Mouse (Mus musculus) kidney, adult 9 months (tissue): ENCODE measurements at regions not wholly inside any gene's neighbourhood (a gene's known extent, or its start where the extent isn't known, plus 50 kb on each side); places are given as distances from the start of the nearest gene placed in this dataset.
A peak's percentile ranks its signal among the peaks of the same experiment; 100 is the strongest.

Source experiments
- DNase-seq: peaks from one replicate; pipeline ENCODE4 v3.0.0; 2022

DNA sequence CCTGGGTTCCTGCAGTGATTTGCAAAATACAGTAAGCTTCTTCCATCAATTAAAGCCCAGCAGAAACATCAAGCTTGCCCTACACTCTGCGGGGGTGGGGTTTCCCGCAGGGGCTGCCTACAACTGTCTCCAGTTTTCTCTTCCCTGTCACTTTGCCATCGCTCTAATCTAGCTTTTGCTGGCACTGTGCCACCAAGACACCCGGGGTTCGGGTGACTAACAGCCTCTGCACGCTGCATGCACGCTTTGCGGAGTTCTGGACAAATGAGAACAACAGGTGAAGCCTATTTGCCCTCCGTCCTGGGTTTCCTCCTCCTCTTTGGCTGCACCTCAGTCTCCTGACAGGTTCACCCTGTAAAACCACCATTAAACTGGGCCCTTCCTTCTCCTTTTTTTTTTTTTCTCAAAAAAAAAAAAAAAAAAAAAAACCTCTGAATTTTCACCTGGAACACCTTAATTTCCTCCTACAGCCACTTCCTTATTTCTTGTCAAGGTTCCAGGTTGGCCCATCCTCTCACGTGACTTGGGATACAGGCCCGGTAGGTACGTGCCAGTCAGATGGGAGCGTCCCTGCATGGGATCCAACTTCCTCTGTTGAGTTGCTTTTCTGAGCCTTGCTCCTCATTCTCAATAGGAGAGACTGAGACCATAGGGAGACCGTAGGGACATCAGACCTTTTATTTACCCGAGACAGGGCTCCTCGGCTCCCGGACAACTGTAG lies 262.7 kb downstream of the Gadd45g start:
- DNase-seq = no peak

DNA sequence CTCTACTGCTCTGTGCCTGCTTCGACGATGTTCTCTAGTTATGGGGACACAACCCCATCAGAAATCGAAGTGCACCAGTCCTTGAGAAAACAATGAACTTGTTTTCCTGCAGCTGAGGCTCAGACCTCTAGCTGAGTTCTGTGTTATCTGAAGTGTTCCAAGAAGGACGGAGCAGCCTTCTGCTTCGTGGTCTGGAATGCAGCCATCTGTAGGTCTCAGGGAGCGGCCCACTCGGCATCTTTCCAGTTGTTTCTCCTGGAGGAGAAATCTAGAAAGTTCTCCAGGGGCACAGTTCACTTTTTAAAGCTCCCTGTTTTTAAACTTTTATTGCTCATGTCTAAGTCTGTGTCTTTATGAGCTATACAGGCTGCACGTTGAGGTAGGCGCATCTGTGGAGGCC lies 264.3 kb downstream of the Gadd45g start:
- DNase-seq = no peak

- DNase-seq = no peak
Observed at GRCm38 (mm10) chr13:52113549-52113948, 267.1 kb downstream of the Gadd45g start.

GRCm38 (mm10) chr13:52114431-52114830 lies 268.0 kb downstream of the Gadd45g start:
- no peak for DNase-seq

DNA sequence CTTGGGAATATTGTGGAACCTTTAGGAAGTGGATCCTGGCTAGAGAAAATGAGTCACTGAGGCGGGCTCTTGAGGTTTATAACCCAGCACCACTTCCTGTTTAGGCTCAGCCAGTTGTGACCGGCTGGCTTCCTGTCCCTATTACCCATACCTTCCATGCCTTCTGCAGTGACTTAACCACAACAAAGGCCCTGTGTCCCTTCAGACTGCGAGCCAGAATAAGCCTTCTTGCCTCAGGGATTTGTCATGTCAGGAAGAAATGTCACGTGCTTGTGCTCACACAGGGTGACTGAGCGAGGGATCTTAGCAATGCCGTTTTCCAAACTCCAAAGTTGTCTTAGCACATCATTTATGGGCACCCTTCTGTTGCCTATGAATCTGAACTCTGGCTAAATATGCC lies 268.5 kb downstream of the Gadd45g start:
- no peak for DNase-seq

GRCm38 (mm10) chr13:52116241-52116640 lies 269.8 kb downstream of the Gadd45g start:
- no peak for DNase-seq

GRCm38 (mm10) chr13:52116756-52117155 lies 270.3 kb downstream of the Gadd45g start:
- DNase-seq = no peak

- no peak for DNase-seq
Observed at GRCm38 (mm10) chr13:52120795-52121194, 274.3 kb downstream of the Gadd45g start.

DNA sequence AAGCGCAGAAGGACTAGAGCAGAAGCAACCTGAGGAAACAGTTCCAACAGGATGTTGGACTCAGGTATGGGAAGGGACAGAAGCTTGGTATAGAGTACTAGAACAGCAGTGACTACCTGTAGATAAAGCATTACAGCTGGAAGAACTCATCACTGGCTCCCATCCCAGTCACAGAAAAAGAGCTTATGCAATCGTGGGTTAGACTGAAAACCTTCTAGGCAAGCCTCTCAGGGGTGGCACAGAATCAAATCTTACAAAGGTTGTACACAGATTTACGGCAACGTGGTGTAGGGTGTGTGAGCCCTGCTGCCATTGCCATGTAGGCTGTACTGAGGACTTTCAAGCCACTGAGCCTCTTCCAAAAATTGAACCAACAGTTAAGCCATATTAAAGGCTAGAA lies 278.6 kb downstream of the Gadd45g start:
- no peak for DNase-seq

DNA sequence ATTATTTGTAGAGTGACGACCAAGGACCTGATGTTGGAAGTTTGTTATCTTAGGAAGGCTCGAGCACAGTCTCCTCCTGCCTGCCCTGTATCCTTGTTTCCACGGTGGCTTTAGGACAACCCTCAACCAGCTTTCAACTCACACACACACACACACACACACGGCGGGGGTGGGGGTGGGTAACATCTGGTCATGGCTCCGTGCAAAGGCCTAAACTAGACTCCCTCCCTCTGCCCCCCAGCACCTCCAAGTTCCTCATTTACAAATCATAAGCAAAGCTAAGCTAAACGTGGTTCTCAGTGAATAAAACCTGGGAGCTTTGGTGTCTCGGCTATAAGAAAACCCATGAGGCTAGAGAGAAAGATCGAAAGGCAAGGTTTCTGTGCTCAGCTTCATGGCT lies 281.3 kb downstream of the Gadd45g start:
- no peak for DNase-seq

DNA sequence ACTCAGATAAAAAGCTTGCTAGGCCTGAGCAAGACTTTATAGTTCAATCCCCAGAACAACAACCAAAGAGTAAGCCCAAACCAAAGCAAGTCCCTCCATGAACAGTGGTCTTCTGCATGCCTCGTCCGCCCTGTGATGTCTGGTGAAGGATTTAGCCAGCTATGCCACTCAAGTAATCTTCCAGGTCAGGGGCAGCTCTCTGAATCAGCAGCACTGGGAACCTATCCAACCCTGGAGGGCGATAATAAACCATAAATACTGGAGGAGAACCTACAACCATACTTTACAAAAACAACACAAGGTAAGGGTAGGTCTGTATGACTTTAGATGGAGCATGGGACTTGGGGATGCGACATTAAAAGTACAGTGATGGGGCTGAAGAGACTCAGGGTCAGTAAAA lies 283.0 kb downstream of the Gadd45g start:
- DNase-seq = no peak

DNA sequence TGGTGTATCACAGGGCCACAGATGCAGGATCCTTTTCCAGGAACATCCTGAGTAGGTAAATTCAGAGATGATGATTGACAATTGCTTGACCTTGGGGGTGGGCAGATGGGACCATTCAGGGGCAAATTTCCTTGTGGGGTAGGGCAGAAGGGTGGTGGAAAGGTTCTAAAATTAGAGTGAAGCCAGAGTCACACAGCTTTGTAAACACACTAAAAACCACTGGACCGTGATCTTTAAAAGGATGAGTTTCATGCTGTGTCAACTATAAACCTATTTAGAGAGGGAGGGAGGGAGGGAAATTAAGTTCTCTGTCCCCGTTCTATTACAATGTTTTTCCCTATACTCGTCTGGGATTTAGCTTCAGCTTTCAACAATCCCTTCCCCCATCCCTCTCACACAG lies 286.7 kb downstream of the Gadd45g start:
- DNase-seq = no peak

DNA sequence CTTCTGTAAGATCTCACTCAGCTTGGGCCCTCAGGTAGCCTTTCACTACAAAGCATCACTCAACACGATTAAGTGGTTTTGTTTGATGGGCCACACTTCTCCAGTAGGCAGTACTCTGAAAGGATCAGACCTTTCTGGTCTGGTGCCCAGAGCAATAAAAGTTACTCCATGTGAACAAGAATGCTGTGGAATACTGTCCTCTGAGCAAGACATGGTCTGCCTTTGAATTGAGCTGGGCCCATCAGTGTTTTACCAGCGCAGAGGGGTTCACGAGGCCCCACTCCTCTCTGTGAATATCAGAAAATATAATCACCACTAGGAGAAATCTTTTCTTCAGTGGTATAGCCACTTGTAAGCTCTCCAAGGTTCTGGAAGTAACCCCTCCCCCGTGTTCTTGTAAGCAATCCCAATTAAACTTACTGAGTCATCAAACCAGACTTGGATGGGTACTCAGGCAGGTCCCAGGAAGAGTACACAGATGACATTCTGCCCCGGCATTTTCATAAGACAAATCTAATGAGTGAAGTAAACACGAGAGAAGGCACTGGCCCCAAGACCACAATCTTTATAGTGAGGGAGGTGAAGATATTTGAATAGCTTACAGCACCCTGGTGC lies 292.0 kb downstream of the Gadd45g start:
- DNase-seq = no peak

DNA sequence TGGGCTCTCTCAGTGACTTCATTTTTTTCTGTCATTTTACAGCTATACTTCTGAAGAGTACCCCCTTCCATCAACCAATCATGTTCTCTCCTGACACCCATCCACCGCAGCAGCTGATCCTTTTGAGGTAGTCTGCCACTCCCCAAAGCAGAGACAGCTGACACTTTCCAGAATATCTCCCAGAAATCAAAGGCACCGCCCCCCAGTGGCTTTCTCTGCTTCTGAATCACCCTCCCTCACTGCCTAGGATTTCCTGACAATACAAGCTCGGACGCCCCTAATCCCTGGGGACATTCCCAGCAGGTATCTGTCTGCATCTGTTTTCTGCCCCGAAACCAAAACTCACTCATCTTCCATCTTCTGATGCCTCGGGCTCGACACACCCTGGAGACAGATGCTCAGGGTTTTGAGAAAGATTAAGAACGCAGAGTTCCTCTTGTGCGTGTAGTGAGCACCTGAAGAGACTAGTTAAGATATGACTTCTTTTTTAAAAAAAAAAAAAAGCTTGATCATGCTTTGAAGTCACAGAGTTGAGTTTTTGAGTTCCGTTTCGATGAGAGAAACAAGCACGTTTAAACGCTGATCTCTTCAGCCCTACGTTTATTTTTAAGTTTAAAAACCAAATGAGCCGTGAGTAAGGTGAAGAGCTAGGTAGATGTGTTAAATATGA lies 292.8 kb downstream of the Gadd45g start:
- no peak for DNase-seq

DNA sequence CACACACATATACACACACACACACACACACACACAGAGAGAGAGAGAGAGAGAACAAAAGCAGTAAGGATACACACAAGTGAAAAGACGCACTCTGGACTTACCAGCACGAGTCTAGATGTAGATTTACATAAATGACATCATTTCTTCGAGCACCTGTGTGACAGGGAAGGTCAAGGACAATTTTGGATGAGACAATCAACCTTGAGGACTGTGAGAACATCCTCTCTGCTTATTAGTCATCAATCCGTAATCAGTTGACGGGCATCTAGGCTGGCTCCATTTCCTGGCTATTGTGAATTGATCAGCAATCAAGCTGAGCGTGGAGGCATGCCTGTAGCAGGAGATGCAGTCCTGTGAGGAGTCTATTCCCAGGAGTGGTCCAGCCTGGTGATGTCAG lies 293.7 kb downstream of the Gadd45g start:
- DNase-seq = no peak

- peak; percentile 19 for DNase-seq
Observed at GRCm38 (mm10) chr13:52144066-52144465, 297.6 kb downstream of the Gadd45g start.

DNA sequence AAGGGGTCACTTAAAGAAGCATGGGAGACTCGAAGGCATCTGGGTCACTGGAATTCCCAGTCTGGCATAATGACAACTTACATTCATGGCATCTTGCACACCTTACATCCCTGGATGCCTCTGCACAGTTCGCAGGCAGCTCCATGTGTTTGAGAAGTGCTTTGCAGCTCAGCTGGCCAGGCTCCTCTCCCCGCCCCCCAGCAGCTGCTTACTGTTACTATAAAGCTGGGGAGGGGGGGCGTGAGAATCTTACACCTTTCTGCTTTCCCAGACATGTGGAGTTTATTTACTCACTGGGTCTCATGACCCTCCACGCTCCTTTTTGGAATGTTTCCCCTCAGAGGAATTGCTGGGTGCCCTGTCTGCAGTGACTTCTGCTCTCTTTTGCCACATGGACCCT lies 299.4 kb downstream of the Gadd45g start:
- no peak for DNase-seq

DNA sequence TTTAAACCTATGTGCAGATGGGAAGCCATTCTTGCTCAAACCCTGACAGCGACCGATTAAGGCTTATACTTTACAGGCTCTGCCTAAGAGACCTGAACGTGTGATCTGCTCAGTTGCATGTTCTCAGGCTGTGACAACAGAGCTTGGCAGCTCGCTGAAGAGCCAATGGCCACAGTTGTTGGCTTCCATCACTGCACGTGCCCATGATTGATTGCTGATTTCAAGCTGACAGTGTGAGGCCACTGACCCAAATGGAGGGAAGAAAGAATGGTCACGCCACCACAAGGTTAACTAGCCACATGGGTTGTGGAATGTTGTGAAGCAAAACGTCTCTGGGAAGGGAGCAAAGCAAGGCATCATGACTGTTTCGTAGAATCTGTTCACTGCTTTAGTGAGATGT lies 303.8 kb downstream of the Gadd45g start:
- no peak for DNase-seq

- DNase-seq = peak; percentile 16
Observed at GRCm38 (mm10) chr13:52151777-52152176, 305.3 kb downstream of the Gadd45g start.

- no peak for DNase-seq
Observed at GRCm38 (mm10) chr13:52152221-52152620, 305.7 kb downstream of the Gadd45g start.

DNA sequence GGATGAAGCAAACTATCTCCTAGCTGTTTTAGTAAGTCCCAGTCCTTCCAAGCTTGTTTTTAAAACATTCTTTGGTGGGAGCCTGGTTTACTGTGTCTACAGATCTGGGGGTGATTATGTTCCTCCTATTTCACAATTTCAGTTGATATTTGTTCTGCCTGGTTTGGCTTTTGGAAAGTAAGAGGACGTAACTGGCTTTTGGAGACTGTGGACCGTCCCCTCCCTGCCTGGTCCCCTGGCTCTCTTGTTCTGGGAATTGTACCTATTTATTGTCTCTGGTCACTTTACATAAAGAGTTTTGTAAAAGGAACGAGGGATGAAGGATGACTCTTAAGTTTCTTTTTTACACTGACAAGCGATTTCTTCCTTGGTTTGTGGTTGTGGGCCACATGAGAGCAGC lies 306.6 kb downstream of the Gadd45g start:
- DNase-seq = no peak

GRCm38 (mm10) chr13:52153576-52153975 lies 307.1 kb downstream of the Gadd45g start:
- DNase-seq = peak; percentile 7

DNA sequence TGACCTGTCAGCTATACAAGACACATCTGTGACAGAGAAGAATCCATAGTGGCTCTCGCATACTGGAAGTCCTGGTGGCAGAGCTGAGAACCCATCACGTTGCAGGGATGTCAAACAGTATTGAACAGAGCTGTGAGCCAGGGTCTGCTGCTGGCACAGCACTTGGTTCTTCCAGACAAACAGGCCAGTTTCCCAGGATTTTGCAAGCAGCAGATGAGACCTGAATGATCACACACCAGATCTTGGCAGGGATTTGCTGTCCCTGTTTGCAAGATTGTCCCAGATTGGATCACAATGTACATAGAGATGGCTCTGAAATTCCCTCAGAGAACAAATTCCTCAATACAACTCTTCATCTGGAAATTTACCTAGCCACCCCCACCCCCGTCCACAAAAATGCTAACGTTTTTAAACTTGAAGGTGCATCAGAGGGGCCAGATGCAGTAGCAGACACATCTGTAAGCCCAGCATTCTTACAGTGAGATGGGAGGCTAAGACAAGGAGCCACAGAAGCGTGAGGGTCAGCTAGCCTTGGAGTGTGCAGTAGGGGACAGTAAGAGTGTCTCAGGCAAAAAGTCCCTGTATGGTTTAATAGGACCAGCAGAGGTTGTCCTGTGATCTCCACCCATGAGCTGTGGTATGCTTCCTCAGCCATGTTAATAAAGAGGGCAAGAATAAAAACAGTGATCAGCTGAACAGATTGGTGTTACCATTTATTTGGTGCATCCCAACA lies 307.8 kb downstream of the Gadd45g start:
- no peak for DNase-seq
